Mouse (Mus musculus) right cerebral cortex, adult 2 months (tissue): ENCODE results near the gene Skor1.

Experiments
- DNase-seq, 2 experiments: peaks; one replicate each; pipeline ENCODE4 v3.0.0; 2021 to 2022; ENCODE audit warnings: low spot score in 2 of 2

The Skor1 gene

GRCm38 (mm10) chr9:63150086-63150800, 1.5 kb upstream of the Skor1 start:
- no peak for DNase-seq

- no peak for DNase-seq
Observed at GRCm38 (mm10) chr9:63149372-63149766, 608 bp upstream of the Skor1 start.

GRCm38 (mm10) chr9:63147786-63148409, 863 bp downstream of the Skor1 start:
- no peak for DNase-seq

- DNase-seq, result no peak
Observed at GRCm38 (mm10) chr9:63147296-63147695, 1.5 kb downstream of the Skor1 start.

GRCm38 (mm10) chr9:63146856-63147274, 1.9 kb downstream of the Skor1 start:
- DNase-seq, result no peak

- no peak for DNase-seq
Observed at GRCm38 (mm10) chr9:63146126-63146855, 2.5 kb downstream of the Skor1 start.

GRCm38 (mm10) chr9:63145249-63146125, 3.3 kb downstream of the Skor1 start:
- no peak for DNase-seq

- DNase-seq, result no peak
Observed at GRCm38 (mm10) chr9:63144502-63145248, 4.1 kb downstream of the Skor1 start.

GRCm38 (mm10) chr9:63143641-63144501, 4.9 kb downstream of the Skor1 start:
- DNase-seq, result no peak

GRCm38 (mm10) chr9:63143227-63143626, 5.5 kb downstream of the Skor1 start:
- DNase-seq, result no peak

GRCm38 (mm10) chr9:63142335-63143036, 6.3 kb downstream of the Skor1 start:
- DNase-seq, result no peak

GRCm38 (mm10) chr9:63141641-63142334, 7.0 kb downstream of the Skor1 start:
- no peak for DNase-seq

GRCm38 (mm10) chr9:63140211-63140610, 8.6 kb downstream of the Skor1 start:
- no peak for DNase-seq

GRCm38 (mm10) chr9:63139661-63140060, 9.1 kb downstream of the Skor1 start:
- no peak for DNase-seq

- DNase-seq, result no peak
Observed at GRCm38 (mm10) chr9:63138481-63138967, 10.2 kb downstream of the Skor1 start.

GRCm38 (mm10) chr9:63137615-63137915, 11.2 kb downstream of the Skor1 start:
- no peak for DNase-seq

- DNase-seq, result no peak
Observed at GRCm38 (mm10) chr9:63136756-63137614, 11.8 kb downstream of the Skor1 start.

GRCm38 (mm10) chr9:63136241-63136640, 12.5 kb downstream of the Skor1 start:
- DNase-seq, result no peak
